ENCODE assay signal across 8 mouse cellular contexts in the genomic region with DNA sequence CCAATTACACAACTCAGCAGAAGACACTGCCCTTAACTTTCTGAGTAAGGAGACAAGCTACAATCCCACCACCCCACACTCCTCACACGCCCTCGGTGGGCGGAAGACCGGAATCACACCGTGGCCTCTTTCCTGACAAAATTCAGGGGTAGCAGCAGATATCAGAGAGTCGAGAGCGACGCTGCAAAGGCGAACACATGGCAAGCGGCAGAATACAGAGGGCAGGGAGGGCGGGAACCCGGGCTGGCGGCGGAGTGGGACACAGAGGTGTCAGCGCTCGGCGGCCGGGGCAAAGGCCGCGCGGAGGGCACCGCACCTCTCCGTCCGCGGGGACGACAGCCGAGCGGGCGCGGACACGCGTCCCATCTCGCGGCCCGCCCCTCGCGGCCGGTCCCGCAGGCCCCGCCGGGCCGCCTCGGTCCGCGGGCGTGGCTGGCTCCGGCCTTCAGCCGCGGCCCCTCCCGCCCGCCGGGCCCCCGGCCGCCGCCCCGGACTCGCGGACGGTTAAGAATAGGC. TPM values are rescaled to one million over a fixed set of nuclear protein-coding genes. Genes with fewer than 3 reads are reported as not detected.
DNase-seq lines count a peak whose midpoint lies in the region; ATAC-seq and TF ChIP-seq lines count a peak whose summit lies in the region.

No protein-coding gene starts in this region.

- WGBS in liver, postnatal 0 days (ENCODE audit: insufficient replicate concordance) = 0% methylated on average over 16 of the region's 59 CpGs
- WGBS in neural tube, embryonic 12.5 days = under 1% methylated on average over 54 of the region's 59 CpGs

- no peak for TF ChIP-seq EP300 in liver, postnatal 0 days (IDR thresholded peaks at IDR 0.05; ENCODE audit: low read depth)

- peak overlapping the region; percentile 73 for H3K4me3 ChIP-seq in liver, postnatal 0 days (ENCODE audit: low read depth, low read length)
- H3K4me3 ChIP-seq in neural tube, embryonic 12.5 days = peak overlapping the region; percentile 89

- peak; percentile 12 to 18; a peak in 1 of 4 replicates for ATAC-seq in hematopoietic stem cell, adult 5-6 weeks (replicated peaks in 1 of 2; ENCODE audit: insufficient read depth in 1 of 2, low FRiP score in 2 of 2, low TSS enrichment in 1 of 2, low read depth in 1 of 2, poor library complexity in 2 of 2, severe bottlenecking in 2 of 2)
- peak; percentile 81 for ATAC-seq in liver, postnatal 0 days
- peak; percentile 81 for ATAC-seq in neural tube, embryonic 12.5 days (ENCODE audit: low FRiP score, low read depth)

- peak overlapping the region; percentile 76 for H3K4me2 ChIP-seq in liver, postnatal 0 days (ENCODE audit: low read depth, low read length)
- H3K4me2 ChIP-seq in neural tube, embryonic 12.5 days (replicated peaks) = peak overlapping the region; percentile 70

- no peaks in the 10 kb centered on the region for H3K36me3 ChIP-seq in liver, postnatal 0 days (replicated peaks; ENCODE audit: insufficient read depth, low read length)
- H3K36me3 ChIP-seq in neural tube, embryonic 12.5 days = no peaks in the 10 kb centered on the region

- peak; percentile 50 to 64 for DNase-seq in cerebellum, postnatal 10 days
- DNase-seq in cerebellum, postnatal 25 days = no peak
- peak; percentile 67 for DNase-seq in CD4-positive, CD25-positive, alpha-beta regulatory T cell, adult 2 months (ENCODE audit: low read depth, low spot score)
- peak; percentile 75 for DNase-seq in embryo, embryonic 9.5 days (ENCODE audit: extremely low spot score)
- peak; percentile 78 for DNase-seq in liver, postnatal 0 days
- DNase-seq in frontal cortex, adult 2 months (ENCODE audit: extremely low spot score in 1 of 2, low spot score in 1 of 2) = no peak

- peaks cover 53% of the 10 kb centered on the region for H3K4me1 ChIP-seq in liver, postnatal 0 days (ENCODE audit: insufficient read depth)
- H3K4me1 ChIP-seq in neural tube, embryonic 12.5 days = peaks cover 8% of the 10 kb centered on the region

- TF ChIP-seq CTCF in liver, postnatal 0 days (IDR thresholded peaks at IDR 0.05; ENCODE audit: low read depth) = no peak

- H3K27me3 ChIP-seq in liver, postnatal 0 days (ENCODE audit: insufficient read depth, low read length) = no peaks in the 10 kb centered on the region
- no peaks in the 10 kb centered on the region for H3K27me3 ChIP-seq in neural tube, embryonic 12.5 days (replicated peaks)

- H3K9me3 ChIP-seq in liver, postnatal 0 days (ENCODE audit: low read length) = no peaks in the 10 kb centered on the region
- no peaks in the 10 kb centered on the region for H3K9me3 ChIP-seq in neural tube, embryonic 12.5 days

- peak overlapping the region; percentile 93 for H3K27ac ChIP-seq in liver, postnatal 0 days (ENCODE audit: low read depth)
- peak overlapping the region; percentile 81 for H3K27ac ChIP-seq in neural tube, embryonic 12.5 days

- peak overlapping the region; percentile 84 for H3K9ac ChIP-seq in liver, postnatal 0 days (replicated peaks)
- H3K9ac ChIP-seq in neural tube, embryonic 12.5 days = peak overlapping the region; percentile 92

RNA-seq across cellular contexts. Expression of gene Rap1a, which starts 0.4 kb away (rescaled TPM):
- 130 and 153 TPM in 2 replicates for total RNA-seq in hematopoietic stem cell, adult 5-6 weeks (2017)
- polyA plus RNA-seq in liver, postnatal 0 days (2015; fragmentation: Nextera tagmentation; extraction: Ambion mirVana) = 89.0 and 93.3 TPM in 2 replicates
- 76.6 and 76.9 TPM in 2 replicates for polyA plus RNA-seq in neural tube, embryonic 12.5 days (2016; fragmentation: Nextera tagmentation; extraction: Ambion mirVana)
- 55.6 and 59.0 TPM in 2 replicates for polyA plus RNA-seq in frontal cortex, adult 2 months (2012; rRNA removed)

Comparison
In these comparisons a context has a peak if more than half of its experiments do, and no peak if none do; other contexts are left out.
1. DNase-seq: peak in cerebellum, postnatal 10 days (2 of 2), CD4-positive, CD25-positive, alpha-beta regulatory T cell, adult 2 months (single experiment), embryo, embryonic 9.5 days (single experiment) and liver, postnatal 0 days (single experiment); none in cerebellum, postnatal 25 days (0 of 2) and frontal cortex, adult 2 months (0 of 2).
2. ATAC-seq: peak in every context shown above with its lines; median percentile 81 in liver, postnatal 0 days; 81 in neural tube, embryonic 12.5 days; 15 in hematopoietic stem cell, adult 5-6 weeks.